Mouse (Mus musculus) neural tube, embryonic 10.5 days (tissue): ENCODE measurements around the gene Ints1.
A peak's percentile ranks its signal among the peaks of the same experiment; 100 is the strongest.

Source experiments
- DNase-seq: peaks from one replicate; pipeline ENCODE4 v3.0.0-alpha.2; 2017; ENCODE audit warnings: low spot score; ENCODE audit errors: extremely low spot score

Ints1 gene

DNA sequence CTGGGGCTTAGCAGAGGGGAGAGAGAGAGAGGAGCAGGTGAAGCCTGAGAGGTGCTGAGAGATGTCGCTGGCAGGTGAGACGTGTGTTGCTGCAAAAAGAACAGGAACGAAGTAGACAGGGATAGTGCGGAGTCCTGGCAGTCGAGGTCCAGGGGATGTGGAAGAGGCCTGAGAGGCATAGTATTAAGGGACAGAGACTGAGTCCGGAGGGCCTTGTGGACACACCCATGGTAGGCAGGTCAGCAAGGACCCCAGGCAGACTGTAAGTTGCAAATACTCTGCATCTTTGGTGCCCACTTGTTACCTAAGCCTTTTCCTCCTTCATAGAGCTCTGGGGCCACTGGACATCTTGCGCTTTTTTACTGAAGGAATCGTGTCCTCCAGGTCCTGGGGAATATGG lies 25.8 kb upstream of the Ints1 start:
- DNase-seq: no peak

DNA sequence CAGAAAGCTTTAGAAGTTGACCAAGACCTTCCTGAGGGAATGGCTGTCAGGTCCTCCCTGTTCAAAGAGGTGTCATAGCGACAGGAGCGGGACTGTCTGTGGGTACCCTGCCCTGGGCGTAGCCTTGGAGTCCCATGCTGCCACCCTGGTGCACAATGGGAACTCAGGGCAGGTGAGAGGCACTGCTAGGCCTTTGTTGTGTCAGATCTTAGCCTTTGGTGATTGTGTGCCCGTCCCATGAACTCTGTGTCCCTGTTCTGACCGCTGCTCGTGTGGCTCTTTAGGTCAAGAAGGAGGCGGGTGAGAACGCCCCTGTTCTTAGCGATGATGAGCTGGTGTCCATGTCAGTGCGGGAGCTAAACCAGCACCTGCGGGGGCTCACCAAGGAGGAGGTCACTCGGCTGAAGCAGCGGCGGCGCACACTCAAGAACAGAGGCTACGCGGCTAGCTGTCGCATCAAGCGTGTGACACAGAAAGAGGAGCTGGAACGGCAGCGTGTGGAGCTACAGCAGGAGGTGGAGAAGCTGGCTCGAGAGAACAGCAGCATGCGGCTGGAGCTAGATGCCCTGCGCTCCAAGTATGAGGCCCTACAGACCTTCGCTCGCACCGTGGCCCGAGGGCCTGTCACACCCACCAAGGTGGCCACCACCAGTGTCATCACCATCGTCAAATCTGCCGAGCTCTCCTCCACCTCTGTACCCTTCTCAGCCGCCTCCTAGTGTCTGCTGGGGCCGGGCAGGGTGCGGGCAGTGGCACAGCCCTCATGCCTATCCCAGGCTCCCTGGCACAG lies 24.5 kb upstream of the Ints1 start:
- DNase-seq: no peak

DNA sequence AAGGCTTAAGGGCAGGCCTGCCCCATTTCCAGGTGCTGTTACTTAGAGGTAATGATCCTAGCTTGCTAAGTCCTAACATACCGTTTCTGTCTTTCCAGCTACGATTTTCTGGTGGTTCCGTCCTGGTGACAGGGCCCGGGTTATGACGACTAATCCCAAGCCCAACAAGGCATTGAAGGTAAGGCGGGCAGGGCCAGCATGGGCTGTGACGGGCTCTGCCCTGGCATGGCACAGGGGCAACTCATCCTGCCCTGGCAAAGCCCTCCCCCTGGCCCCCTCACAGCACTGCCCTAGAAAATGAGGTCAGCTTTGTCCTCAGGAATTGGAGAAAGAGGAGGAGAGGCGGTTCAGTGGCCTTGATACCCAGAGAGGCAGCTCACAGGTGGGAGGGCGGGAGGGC lies 23.6 kb upstream of the Ints1 start:
- DNase-seq: no peak

DNA sequence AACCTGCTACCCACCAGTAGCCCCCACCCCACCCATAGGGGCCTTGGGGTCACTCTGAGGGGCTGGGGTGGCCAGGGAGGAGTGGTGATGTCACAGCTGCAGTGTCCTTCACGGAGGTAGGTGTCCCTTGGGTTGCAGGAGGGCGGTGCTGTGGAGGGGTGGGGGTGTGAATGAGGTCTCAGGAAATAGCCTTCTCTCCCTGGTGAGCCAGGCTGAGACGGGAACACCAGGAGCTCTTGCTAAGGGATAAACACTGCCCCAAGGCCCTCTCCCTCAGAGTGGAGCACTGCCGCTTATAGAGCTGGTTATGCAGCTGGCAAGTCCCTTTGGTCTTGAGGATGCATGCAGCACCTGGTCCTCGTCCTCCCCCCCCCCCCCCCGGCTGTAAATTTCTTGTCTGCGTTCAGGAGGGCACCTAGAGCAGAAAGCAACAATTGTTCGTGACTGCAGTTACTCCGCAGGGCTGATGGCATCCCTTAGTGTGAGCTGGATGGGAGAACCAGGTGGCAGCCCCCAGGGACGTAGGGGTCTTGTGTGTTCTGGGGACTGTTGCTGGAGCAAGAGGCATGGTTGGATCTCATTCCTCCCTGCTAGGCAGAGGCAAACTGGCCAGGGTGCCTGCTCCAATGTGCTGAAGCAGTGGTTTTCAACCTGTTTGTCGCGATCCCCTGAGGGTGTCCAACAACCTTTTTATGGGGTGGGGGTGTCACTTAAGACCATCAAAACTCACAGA lies 22.9 kb upstream of the Ints1 start:
- DNase-seq: peak; percentile 39

DNA sequence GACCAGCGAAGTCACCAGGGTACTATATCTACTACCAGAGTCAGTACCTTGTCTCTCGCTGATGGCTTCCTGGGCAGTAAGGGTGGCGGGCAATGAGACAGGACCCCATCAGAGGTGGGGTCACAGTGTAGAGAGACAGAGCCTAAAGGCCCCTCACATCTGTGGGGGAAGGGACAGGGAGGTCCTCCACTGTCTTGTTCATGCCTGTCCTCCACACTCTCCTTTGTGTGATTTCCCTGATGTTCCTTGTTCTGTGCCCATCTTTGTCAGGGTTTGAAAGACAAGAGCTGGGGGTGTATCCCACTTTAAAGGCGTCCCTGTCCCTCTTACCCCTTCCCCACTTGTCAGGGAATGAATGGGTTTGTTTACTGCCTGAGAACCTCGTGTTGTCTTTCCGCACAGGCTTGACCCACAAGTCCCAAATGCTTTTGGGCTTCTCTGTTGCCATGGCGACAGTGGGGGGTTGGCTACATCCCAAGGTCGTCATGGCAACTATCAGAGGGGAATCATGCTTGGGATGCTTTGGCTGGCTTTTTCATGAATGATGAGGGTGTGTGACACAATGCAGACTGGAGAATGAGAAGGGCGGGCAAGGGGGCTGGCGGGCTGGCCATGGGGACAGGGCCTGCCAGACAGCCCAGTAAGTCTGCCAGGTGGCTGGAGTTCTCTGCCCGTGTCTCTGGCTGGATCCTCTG lies 22.1 kb upstream of the Ints1 start:
- DNase-seq: peak; percentile 74

GRCm38 (mm10) chr5:139796900-139797299 lies 21.4 kb upstream of the Ints1 start:
- no peak for DNase-seq

- DNase-seq: no peak
Measured at GRCm38 (mm10) chr5:139796001-139796620, 20.6 kb upstream of the Ints1 start.

DNA sequence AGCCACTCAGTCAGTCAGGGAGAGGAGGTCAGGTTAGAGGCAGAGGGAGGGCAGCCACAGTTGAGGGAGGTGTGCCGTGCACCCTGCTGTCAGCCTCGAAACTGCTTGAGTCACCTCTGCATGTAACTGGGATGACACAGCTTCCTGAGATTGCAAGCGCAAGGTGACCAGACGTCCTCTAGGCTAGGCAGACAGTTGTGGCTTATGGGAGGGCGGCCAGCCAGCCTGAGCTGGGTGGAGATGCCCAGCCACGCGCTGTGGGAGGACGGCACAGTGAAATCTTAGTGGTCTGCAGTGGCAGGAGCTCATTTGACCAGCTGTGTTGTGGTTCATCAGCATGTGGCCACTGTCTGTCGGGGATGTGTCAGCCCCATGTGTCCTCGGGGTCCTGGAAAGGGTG lies 19.5 kb upstream of the Ints1 start:
- DNase-seq: no peak

GRCm38 (mm10) chr5:139794137-139794536 lies 18.7 kb upstream of the Ints1 start:
- DNase-seq: no peak

DNA sequence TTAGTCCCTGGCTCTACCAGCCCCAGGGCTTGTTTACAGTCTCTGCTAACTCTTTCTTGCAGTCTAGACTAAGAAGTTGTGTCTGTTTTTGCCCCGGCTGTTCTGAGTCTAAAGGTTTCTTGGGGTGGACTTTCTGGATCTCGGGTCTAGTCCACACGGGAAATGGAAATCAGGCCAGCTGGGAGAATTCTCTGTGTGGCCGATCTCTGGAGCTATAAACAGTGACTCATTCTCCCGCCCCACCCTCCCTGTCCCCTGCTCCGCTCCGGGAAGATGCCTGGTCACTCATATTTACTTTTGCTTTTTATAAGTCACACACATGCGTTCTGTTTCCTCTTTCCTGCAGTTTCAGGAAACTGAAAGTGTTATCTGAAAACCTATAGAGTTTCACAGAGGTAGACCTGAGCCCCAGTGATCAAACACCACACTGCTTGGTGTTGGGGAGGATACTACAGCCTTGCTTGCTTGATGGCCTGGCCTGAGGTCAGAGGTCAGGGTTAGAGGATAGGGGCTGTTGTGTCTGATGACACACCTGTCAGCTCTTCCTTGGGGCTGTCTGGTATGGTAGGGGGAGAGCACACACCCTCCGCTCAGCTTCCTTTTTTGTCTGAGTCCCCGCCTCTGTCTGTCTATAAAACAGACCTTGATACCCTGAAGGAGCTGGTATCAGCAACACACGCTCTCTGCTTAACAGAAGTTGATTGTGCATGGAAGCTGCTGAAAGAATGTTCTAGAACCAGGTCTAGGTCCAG lies 18.0 kb upstream of the Ints1 start:
- DNase-seq: no peak

DNA sequence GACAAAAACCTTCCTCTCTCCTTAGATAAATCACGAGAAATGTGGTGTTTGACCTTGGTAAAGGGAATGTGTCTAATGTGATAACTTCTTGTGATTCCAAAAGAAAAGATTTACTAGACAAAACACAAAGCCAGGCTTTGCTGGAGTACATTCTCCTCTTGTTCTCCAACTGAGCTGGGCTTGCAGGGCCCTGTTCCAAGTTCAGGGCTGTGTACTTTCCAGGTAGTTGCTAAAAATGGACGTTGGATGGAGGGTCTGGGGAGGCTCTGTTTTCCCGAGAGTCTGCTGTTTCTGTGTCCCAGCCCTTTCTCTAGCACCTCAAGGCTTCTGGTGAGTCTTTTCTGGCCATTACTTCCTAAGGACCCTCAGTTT lies 17.5 kb upstream of the Ints1 start:
- DNase-seq: no peak

DNA sequence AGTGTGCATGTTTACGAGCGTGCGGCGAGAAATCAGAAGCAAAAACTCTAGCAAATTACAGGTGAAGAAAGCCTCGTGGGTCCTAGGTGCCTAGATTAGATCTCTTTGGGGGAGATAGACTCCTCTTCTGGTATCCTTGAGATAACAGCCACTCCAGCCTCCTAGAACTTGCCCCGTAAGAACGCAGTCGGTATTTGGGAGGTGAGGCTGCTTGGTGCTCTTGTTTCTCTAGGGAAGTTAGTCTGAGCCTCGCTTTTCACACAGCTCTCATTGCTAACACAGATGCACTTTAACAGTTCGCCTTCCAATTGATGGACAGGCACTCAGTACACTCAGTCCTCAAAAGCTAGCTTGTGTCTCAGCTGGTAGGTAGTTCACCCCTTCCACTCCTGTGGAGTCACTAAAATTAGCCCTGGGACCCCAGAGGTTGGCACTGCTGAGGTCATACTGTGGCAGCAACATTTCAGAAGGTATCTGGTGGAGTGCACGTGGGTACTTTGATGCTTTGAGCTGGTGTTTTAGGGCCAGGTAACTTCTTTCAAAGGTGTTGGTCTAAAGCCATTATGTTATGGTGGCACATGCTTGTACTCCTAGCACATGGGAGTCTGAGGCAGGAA lies 16.8 kb upstream of the Ints1 start:
- no peak for DNase-seq

DNA sequence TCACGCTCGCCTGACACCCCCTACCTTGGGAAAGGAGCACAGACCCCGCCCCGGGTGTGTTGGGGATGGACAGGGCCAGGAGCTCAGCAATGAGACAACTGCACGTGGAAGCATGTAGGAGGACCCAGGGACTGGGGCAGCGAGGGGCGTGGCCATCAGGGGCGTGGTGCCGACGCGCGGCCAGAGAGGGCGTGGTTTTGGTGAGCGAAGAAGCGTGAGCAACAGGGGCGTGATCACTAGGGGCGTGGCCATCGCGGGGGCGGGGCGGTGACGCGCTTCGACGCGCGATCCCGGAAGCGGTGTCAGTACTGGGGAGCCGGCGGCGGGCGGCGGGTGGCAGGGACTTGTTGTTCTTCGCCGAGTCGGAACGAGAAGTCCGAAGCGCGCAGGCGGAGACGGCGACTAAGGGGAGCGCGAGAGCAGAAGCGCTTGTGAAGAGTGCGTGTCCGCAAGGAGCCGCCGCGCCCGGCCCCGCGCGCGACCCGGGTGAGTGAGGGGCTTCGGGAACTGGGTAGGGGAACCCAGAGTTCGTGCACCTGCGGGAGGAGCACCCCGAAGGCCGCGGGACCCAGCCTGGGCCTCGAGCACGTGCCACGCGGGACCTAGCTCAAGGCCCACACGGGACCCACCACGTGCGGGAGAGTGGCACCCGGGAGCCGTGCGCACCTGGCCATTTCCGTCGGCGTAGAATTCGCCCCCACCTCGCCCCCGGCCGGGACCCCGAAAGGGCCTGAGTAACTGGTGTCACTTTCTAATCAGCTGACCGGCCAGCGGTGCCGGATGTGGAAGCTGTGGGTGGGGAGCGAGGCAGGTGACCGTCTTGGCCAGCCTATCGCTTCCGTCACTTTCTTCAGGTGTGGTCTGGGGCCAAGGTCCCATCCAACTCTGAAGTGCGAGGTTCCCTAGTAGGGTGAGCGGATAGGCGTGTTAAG lies 16.0 kb upstream of the Ints1 start, which contains the start of gene Mafk:
Gene Mafk (plus strand): TSS at position 287 of the 932 bp plus-strand sequence.
- peak; percentile 97 for DNase-seq

DNA sequence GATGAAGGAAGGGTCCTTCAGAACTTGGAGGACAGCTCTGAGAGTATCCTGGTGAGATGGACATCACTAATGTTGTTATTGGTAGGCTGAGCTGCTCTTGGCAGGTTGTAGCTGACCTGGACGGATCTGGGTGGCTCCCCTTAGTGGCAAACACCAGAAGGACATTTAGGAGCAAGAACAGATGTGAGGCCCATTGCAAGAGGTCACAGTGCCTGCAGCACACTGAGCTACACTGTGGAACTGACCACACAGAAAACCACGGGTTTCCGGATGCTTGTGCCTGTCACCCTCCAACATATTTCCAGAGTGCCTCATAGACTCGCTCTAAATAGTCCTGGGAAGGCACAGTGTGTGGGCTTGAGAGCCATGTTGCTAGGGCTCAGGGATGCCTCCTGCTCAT lies 14.0 kb upstream of the Ints1 start:
- no peak for DNase-seq

DNA sequence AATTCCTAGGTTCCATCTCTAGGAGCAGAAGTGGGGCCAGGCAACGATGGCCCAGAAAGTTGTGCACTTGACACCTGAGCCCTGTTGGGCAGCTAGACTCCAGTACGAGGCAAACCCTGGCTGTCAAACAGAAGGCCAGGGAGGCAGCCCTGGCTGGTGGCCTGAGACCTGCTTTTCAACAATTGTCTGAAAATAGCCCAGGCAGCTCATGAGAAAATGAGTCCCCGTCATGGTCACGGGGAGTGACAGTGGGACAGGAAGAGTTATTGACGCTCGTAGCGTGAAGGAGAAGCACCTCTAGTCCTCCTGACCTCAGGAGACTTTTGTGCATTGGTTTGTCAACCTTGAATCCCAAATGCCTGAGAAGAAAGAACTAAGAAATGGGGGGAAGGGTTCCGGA lies 5.9 kb upstream of the Ints1 start:
- DNase-seq: no peak

DNA sequence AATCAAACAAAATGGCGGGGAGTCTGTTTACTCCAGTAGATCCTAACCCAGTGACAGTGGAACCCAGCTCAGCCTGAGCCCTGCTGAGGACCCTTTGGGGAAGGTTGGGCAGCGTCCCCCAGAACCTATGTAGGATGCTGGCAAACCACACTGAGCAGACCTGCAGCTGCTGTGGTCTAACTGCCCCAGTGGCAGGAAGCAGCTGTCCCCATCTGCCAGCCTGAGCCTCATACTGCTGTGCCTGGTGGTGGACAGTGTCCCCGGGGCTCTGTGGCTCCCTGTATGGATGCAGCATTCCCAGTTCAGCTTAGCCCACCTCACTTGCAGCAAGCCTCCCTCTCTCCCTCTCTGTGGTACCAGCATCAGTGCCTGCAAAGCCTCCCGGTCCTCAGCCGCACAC lies 1.5 kb upstream of the Ints1 start:
- no peak for DNase-seq

- DNase-seq: no peak
Measured at GRCm38 (mm10) chr5:139768216-139768615, 7.3 kb downstream of the Ints1 start.

- DNase-seq: no peak
Measured at GRCm38 (mm10) chr5:139764296-139764695, 11.2 kb downstream of the Ints1 start.

DNA sequence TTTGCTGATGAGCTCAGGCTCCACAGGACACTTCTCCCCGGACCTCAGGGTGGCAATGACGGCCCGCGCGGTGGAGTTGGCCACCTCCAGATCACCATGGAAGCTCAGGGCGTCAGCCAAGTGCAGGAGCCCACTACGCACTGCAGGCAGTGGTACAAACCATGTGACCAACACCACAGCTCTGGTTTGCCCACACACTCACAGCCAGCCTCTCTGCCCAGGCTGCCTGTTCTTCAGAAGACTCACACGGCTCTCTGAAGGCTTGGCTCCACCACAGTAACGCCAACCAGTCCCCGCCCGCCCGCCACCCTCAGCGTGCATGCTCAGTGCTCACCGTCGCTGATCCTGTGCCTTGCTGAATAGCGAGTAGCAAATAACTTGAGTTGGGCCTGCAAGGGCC lies 17.4 kb downstream of the Ints1 start:
- DNase-seq: no peak

- DNase-seq: no peak
Measured at GRCm38 (mm10) chr5:139756586-139756985, 18.9 kb downstream of the Ints1 start.
